Mouse (Mus musculus) left cerebral cortex, postnatal 14 days (tissue): ENCODE results near the gene Mettl23. TPM values are rescaled to one million over a fixed set of nuclear protein-coding genes. Genes with fewer than 3 reads are reported as not detected.
A peak's percentile ranks its signal among the peaks of the same experiment; 100 is the strongest.

ENCODE experiments used
- DNase-seq, 2 experiments: peaks; one replicate each; pipeline ENCODE4 v3.0.0; 2021 to 2022; ENCODE audit warnings: low spot score in 2 of 2, mixed read lengths in 1 of 2
- intact Hi-C: fragments of 180-260 bp; cut with DNase I; formaldehyde crosslinking; loops from one replicate; pipeline ENCODE4 v1.15.1; 2025
- long read RNA-seq, 2 experiments: library from polyadenylated mRNA; stranded (forward); transcript quantifications; one replicate each; pipeline ENCODE4 v2.0.0; 2021
- total RNA-seq, 2 experiments: library from RNA; stranded (reverse); gene quantifications; 2 replicates each; pipeline ENCODE4 v1.2.3; 2021

The Mettl23 gene
- 10 to 100 TPM; 25.8 to 28.4 TPM for total RNA-seq
- long read RNA-seq, experiment 1, transcript Mettl23-201 (5 exons, 1,276 nt): major isoform, 22 of 42 reads
- long read RNA-seq, experiment 1, partial matches to known transcripts: 11 of 42 reads
- long read RNA-seq, experiment 1, other reads (novel, unspliced or antisense): 7 of 42 reads
- long read RNA-seq, experiment 2, transcript Mettl23-201 (5 exons, 1,276 nt): major isoform, 14 of 30 reads
- long read RNA-seq, experiment 2, partial matches to known transcripts: 4 of 30 reads
- long read RNA-seq, experiment 2, other reads (novel, unspliced or antisense): 6 of 30 reads

GRCm38 (mm10) chr11:116843261-116844233 is at the start of gene Mettl23, which contains the start of gene Jmjd6:
TSS of gene Mettl23 (plus strand) at chr11:116843278.
TSS of gene Jmjd6 (minus strand) at chr11:116843449.
- peak; percentile 97 to 98 for DNase-seq

GRCm38 (mm10) chr11:116799364-116799763 is 43.7 kb upstream of the Mettl23 start:
- intact Hi-C loops: no loop called here
- no peak for DNase-seq

More at GRCm38 (mm10) chr11:116843261-116844233, at the start of gene Mettl23, which contains the start of gene Jmjd6:
- intact Hi-C loops: no loop called here

- no peak for DNase-seq
- intact Hi-C loops: no loop called here
Observed at GRCm38 (mm10) chr11:116801106-116801505, 42.0 kb upstream of the Mettl23 start.

GRCm38 (mm10) chr11:116802709-116803108 is 40.4 kb upstream of the Mettl23 start:
- intact Hi-C loops: no loop called here
- DNase-seq: no peak

GRCm38 (mm10) chr11:116806136-116807071 is 36.7 kb upstream of the Mettl23 start:
- DNase-seq: peak in 1 of 2 experiments; percentile 1
- intact Hi-C loops: loop anchor here (5.0 kb wide), 1 partner anchor 134 kb away; no protein-coding TSS in a partner anchor

- no peak for DNase-seq
- intact Hi-C loops: loop anchor here (5.0 kb wide), 1 partner anchor 135 kb away; no protein-coding TSS in a partner anchor
Observed at GRCm38 (mm10) chr11:116807116-116807515, 36.0 kb upstream of the Mettl23 start.

- no peak for DNase-seq
- intact Hi-C loops: loop anchor here (5.0 kb wide), 1 partner anchor 135 kb away; no protein-coding TSS in a partner anchor
Observed at GRCm38 (mm10) chr11:116807526-116807925, 35.6 kb upstream of the Mettl23 start.

- DNase-seq: peak; percentile 82 to 90
- intact Hi-C loops: loop anchor here (1.0 to 5.0 kb wide), 2 partner anchors 136 to 165 kb away; no protein-coding TSS in a partner anchor
Observed at GRCm38 (mm10) chr11:116807938-116808606, 35.0 kb upstream of the Mettl23 start.

- intact Hi-C loops: loop anchor here (1.0 to 5.0 kb wide), 2 partner anchors 137 to 166 kb away; no protein-coding TSS in a partner anchor
- DNase-seq: no peak
Observed at GRCm38 (mm10) chr11:116808811-116809395, 34.2 kb upstream of the Mettl23 start.

GRCm38 (mm10) chr11:116809520-116809919 is 33.6 kb upstream of the Mettl23 start:
- no peak for DNase-seq
- intact Hi-C loops: loop anchor here (5.0 kb wide), 1 partner anchor 137 kb away; no protein-coding TSS in a partner anchor

- intact Hi-C loops: no loop called here
- no peak for DNase-seq
Observed at GRCm38 (mm10) chr11:116810528-116810927, 32.5 kb upstream of the Mettl23 start.

GRCm38 (mm10) chr11:116810983-116811901 is 31.8 kb upstream of the Mettl23 start:
- intact Hi-C loops: no loop called here

GRCm38 (mm10) chr11:116812793-116813529 is 30.1 kb upstream of the Mettl23 start:
- DNase-seq: no peak
- intact Hi-C loops: no loop called here

More at GRCm38 (mm10) chr11:116810983-116811901, 31.8 kb upstream of the Mettl23 start:
- DNase-seq: peak; percentile 85 to 88

GRCm38 (mm10) chr11:116813610-116814009 is 29.5 kb upstream of the Mettl23 start:
- no peak for DNase-seq
- intact Hi-C loops: no loop called here

- intact Hi-C loops: no loop called here
- DNase-seq: no peak
Observed at GRCm38 (mm10) chr11:116814076-116814883, 28.8 kb upstream of the Mettl23 start.
